Mouse (Mus musculus) neural tube, embryonic 10.5 days (tissue): ENCODE measurements at regions not wholly inside any gene's neighbourhood (a gene's known extent, or its start where the extent isn't known, plus 50 kb on each side); places are given as distances from the start of the nearest gene placed in this dataset.

Experiments
- DNase-seq: peaks from one replicate; pipeline ENCODE4 v3.0.0-alpha.2; 2017; ENCODE audit warnings: low spot score; ENCODE audit errors: extremely low spot score

- DNase-seq: no peak
Observed at GRCm38 (mm10) chr6:54754810-54755209, 61.9 kb upstream of the Znrf2 start.

- no peak for DNase-seq
Observed at GRCm38 (mm10) chr6:54757511-54757911, 59.2 kb upstream of the Znrf2 start.

GRCm38 (mm10) chr6:54758112-54758511 is 58.6 kb upstream of the Znrf2 start:
- DNase-seq: no peak

GRCm38 (mm10) chr6:54759263-54759662 is 57.5 kb upstream of the Znrf2 start:
- DNase-seq: no peak

GRCm38 (mm10) chr6:54759942-54760498 is 56.7 kb upstream of the Znrf2 start:
- DNase-seq: peak; percentile 19

GRCm38 (mm10) chr6:54760541-54760940 is 56.2 kb upstream of the Znrf2 start:
- DNase-seq: no peak

GRCm38 (mm10) chr6:54762021-54762420 is 54.7 kb upstream of the Znrf2 start:
- DNase-seq: no peak

GRCm38 (mm10) chr6:54762499-54762898 is 54.2 kb upstream of the Znrf2 start:
- no peak for DNase-seq

- no peak for DNase-seq
Observed at GRCm38 (mm10) chr6:54763669-54764068, 53.0 kb upstream of the Znrf2 start.

- DNase-seq: no peak
Observed at GRCm38 (mm10) chr6:54765715-54766114, 51.0 kb upstream of the Znrf2 start.

- DNase-seq: no peak
Observed at GRCm38 (mm10) chr6:54766485-54767112, 50.1 kb upstream of the Znrf2 start.
